Mouse (Mus musculus): ENCODE measurements at regions not wholly inside any gene's neighbourhood (a gene's known extent, or its start where the extent isn't known, plus 50 kb on each side); places are given as distances from the start of the nearest gene placed in this dataset.
"Not testable (repeated sequence)": the region's sequence is repeated elsewhere in the genome, so short reads cannot be mapped to it uniquely, and the experiment has no call there.

DNA sequence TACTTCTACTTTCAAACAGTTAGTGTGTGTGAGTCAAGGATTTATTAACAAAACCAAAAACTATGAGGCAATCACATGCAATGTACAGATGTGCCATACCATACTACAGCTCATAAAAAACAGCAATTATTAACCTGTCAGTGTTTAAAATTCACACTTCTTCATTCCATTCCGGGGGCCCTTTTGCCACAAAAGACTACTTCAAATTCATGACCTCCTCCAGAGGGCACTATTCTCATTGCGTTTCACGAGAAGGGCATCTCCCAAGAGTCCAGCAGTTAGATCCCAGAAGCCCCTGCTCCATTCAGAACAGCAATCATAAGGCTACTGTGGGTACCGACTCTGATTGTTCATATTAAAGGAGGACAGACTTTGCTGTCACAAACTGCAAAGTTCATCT lies 118.0 kb upstream of the Nebl start:
- no peaks in the 10 kb centered on the region for H3K79me2 ChIP-seq (ENCODE audit: control insufficient read depth, insufficient read depth, low read length)
- no peak overlapping the region for H3K9ac ChIP-seq (ENCODE audit: low read depth, low read length)
- no peak overlapping the region for H3K4me3 ChIP-seq (ENCODE audit: insufficient read depth, low read depth, low read length)
- no peak overlapping the region for H3K27ac ChIP-seq (replicated peaks; ENCODE audit: insufficient read depth, low read depth, low read length)
- H3K27me3 ChIP-seq (ENCODE audit: control insufficient read depth, insufficient read depth, low read length) = no peaks in the 10 kb centered on the region; the same call in 1 of the 2 replicates
- H3K36me3 ChIP-seq (ENCODE audit: control insufficient read depth, insufficient read depth, low read length) = no peaks in the 10 kb centered on the region
- WGBS = 38% methylated on average over 4 of the region's 4 CpGs
- TF ChIP-seq POLR2A (IDR thresholded peaks at IDR 0.05; ENCODE audit: extremely low read depth, insufficient read depth, low read length) = no peak
- no peak for TF ChIP-seq CTCF (IDR thresholded peaks at IDR 0.05; ENCODE audit: low read depth, low read length)
- DNase-seq (ENCODE audit: extremely low read depth, low read depth, low spot score) = no peak
- no peaks in the 10 kb centered on the region for H3K4me1 ChIP-seq (ENCODE audit: control insufficient read depth, insufficient read depth, low read length)

DNA sequence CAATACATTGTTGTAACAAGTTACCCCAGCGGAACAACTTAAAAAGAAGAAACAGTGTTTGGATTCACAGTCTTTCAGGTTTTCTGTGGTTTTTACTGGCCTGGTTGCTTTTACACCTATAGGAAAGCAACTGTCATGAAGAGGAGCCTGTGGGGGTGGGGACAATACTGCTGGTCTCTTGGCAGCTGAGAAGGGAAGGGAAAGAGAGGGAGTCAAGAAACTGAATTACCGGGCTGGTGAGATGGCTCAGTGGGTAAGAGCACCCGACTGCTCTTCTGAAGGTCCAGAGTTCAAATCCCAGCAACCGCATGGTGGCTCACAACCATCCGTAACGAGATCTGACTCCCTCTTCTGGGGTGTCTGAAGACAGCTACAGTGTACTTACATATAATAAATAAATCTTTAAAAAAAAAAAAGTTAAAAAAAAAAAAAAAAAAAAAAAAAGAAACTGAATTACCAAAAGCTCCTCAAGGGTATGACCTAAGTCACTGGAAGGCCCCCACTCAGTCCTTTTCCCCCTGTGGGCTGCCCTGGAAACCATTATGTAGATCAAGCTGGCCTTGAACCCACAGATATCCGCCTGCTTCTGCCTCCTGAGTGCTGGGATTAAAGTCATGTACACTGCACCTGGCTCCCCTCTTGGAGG lies 114.3 kb upstream of the Nebl start:
- DNase-seq (ENCODE audit: extremely low read depth, low read depth, low spot score); H3K4me1 ChIP-seq (ENCODE audit: control insufficient read depth, insufficient read depth, low read length); H3K36me3 ChIP-seq (ENCODE audit: control insufficient read depth, insufficient read depth, low read length); H3K27ac ChIP-seq (replicated peaks; ENCODE audit: insufficient read depth, low read depth, low read length); H3K9ac ChIP-seq (ENCODE audit: low read depth, low read length); H3K27me3 ChIP-seq (ENCODE audit: control insufficient read depth, insufficient read depth, low read length); H3K4me3 ChIP-seq (ENCODE audit: insufficient read depth, low read depth, low read length); H3K79me2 ChIP-seq (ENCODE audit: control insufficient read depth, insufficient read depth, low read length): not testable (repeated sequence)
- WGBS = 94% methylated on average over 7 of the region's 7 CpGs

DNA sequence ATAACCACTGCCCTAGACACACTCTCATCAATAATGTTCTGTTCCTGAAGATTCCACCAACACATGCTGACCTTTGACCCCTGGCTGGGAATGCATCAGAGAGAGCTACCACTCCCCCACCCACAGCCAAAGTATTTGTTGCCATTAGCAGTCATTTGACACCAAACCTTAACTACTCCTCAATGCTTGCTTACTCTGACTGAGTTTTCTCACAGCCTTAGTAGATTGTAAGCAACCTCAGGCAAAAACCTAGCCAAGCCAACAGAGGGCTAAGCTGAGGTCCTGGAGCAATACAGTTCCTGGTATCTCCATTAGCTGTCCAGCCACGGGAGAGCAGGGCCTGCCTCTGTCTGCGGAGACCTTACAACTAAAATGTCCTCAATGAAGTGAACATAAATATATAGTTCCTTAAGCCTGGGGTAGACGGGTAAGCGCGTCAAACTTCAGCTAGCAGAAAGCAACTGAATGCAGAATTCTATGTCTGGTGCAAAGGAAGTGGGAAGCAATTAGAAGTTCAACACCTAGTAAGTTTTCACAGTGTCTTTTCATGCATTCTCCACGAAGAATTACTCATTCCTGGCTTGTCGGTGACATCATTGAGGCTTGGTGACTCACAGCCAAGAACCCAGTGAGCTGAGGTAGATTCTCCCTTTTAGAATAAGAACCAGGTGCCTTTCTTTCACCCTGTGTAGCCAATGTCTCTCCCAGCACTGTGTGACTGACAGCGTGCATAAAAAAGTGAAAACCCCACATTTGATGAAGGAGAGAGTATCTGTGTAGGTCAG lies 113.6 kb upstream of the Nebl start:
- no peaks in the 10 kb centered on the region; the same call in 1 of the 2 replicates for H3K27me3 ChIP-seq (ENCODE audit: control insufficient read depth, insufficient read depth, low read length)
- TF ChIP-seq POLR2A (IDR thresholded peaks at IDR 0.05; ENCODE audit: extremely low read depth, insufficient read depth, low read length) (no peak), CTCF (IDR thresholded peaks at IDR 0.05; ENCODE audit: low read depth, low read length) (no peak)
- H3K36me3 ChIP-seq (ENCODE audit: control insufficient read depth, insufficient read depth, low read length) = no peaks in the 10 kb centered on the region
- no peak for DNase-seq (ENCODE audit: extremely low read depth, low read depth, low spot score)
- no peak overlapping the region for H3K4me3 ChIP-seq (ENCODE audit: insufficient read depth, low read depth, low read length)
- WGBS = 85% methylated on average over 8 of the region's 8 CpGs
- no peak overlapping the region for H3K27ac ChIP-seq (replicated peaks; ENCODE audit: insufficient read depth, low read depth, low read length)
- H3K9ac ChIP-seq (ENCODE audit: low read depth, low read length) = no peak overlapping the region
- H3K4me1 ChIP-seq (ENCODE audit: control insufficient read depth, insufficient read depth, low read length) = no peaks in the 10 kb centered on the region
- H3K79me2 ChIP-seq (ENCODE audit: control insufficient read depth, insufficient read depth, low read length) = no peaks in the 10 kb centered on the region

DNA sequence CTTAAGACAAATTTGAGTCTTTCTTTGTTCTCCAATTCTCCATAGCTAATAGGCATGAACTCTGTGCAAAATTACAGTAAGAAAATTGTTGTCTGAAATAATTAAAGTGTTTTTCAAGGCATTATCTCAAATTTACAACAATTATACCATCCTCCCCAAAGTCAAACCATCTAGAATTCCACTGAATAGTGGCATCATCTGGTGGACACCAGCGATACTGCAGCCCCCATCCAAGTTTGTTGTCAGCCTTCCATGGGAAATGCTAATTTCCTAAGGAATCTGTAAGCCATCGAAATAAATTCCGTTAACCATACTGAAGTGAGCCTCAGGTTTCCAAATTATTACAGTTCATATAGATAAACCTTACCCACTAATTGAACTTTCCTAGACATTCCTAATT lies 110.7 kb upstream of the Nebl start:
- DNase-seq (ENCODE audit: extremely low read depth, low read depth, low spot score) = peak; percentile 5
- Histone ChIP-seq H3K79me2 (ENCODE audit: control insufficient read depth, insufficient read depth, low read length) (no peaks in the 10 kb centered on the region), H3K27me3 (ENCODE audit: control insufficient read depth, insufficient read depth, low read length) (no peaks in the 10 kb centered on the region), H3K9ac (ENCODE audit: low read depth, low read length) (no peak overlapping the region), H3K4me3 (ENCODE audit: insufficient read depth, low read depth, low read length) (no peak overlapping the region), H3K4me1 (ENCODE audit: control insufficient read depth, insufficient read depth, low read length) (no peaks in the 10 kb centered on the region), H3K36me3 (ENCODE audit: control insufficient read depth, insufficient read depth, low read length) (no peaks in the 10 kb centered on the region), H3K27ac (replicated peaks; ENCODE audit: insufficient read depth, low read depth, low read length) (no peak overlapping the region)
- 58% methylated on average over 3 of the region's 3 CpGs for WGBS
- no peak for TF ChIP-seq POLR2A (IDR thresholded peaks at IDR 0.05; ENCODE audit: extremely low read depth, insufficient read depth, low read length)
- peak; percentile 43; the same call in 1 of the 2 replicates for TF ChIP-seq CTCF (IDR thresholded peaks at IDR 0.05; ENCODE audit: low read depth, low read length)

DNA sequence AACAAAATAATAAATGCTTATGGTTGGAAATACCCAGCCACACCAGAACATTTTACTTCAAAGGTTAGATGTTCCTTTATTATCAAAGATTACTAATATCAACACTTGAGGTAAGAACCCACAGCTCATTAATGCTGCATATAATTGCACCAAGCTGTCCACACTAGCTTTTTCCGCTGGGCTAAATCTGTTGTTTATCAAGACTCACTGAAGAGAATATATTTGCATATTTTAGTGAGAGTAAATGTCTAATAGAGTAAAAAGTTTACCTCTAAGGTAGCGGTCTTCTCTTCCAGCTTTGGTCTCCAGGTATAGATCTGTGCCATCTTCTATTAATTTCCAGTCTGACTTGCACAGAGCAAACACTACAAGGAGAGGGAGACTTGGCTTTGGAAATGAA lies 110.3 kb upstream of the Nebl start:
- TF ChIP-seq POLR2A (IDR thresholded peaks at IDR 0.05; ENCODE audit: extremely low read depth, insufficient read depth, low read length) (no peak), CTCF (IDR thresholded peaks at IDR 0.05; ENCODE audit: low read depth, low read length) (no peak)
- WGBS = 87% methylated on average over 2 of the region's 2 CpGs
- Histone ChIP-seq H3K36me3 (ENCODE audit: control insufficient read depth, insufficient read depth, low read length) (no peaks in the 10 kb centered on the region), H3K4me1 (ENCODE audit: control insufficient read depth, insufficient read depth, low read length) (no peaks in the 10 kb centered on the region), H3K79me2 (ENCODE audit: control insufficient read depth, insufficient read depth, low read length) (no peaks in the 10 kb centered on the region), H3K27ac (replicated peaks; ENCODE audit: insufficient read depth, low read depth, low read length) (no peak overlapping the region), H3K9ac (ENCODE audit: low read depth, low read length) (no peak overlapping the region), H3K4me3 (ENCODE audit: insufficient read depth, low read depth, low read length) (no peak overlapping the region), H3K27me3 (ENCODE audit: control insufficient read depth, insufficient read depth, low read length) (no peaks in the 10 kb centered on the region)
- no peak for DNase-seq (ENCODE audit: extremely low read depth, low read depth, low spot score)

DNA sequence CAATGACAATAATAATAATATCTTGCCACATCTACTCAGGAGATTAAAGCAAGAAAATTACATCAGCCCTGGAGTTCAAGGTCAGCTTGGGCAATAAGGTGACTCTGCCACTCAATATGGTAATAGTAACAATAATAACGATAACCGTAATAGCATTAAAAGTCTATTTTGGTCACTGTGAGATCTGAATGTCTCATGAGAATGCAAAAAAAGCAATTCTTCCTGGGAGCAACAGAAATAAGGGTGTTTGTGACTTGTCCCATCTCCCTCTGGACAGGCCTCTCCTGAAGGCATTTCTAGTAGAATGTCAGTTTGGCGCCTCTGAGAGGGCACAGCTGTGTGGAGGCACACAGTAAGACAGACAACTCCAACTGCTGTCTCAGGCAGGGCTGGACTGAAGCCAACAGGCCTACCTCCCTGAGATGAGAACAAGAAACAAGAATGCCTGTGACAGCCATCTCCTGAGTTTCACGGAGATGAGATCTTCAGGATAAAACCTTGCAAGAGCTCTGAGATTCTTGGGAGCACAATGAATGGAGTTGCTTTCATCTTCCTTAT lies 109.8 kb upstream of the Nebl start:
- 91% methylated on average over 4 of the region's 4 CpGs for WGBS
- H3K36me3 ChIP-seq (ENCODE audit: control insufficient read depth, insufficient read depth, low read length) = no peaks in the 10 kb centered on the region
- no peak for DNase-seq (ENCODE audit: extremely low read depth, low read depth, low spot score)
- no peaks in the 10 kb centered on the region for H3K79me2 ChIP-seq (ENCODE audit: control insufficient read depth, insufficient read depth, low read length)
- no peak overlapping the region for H3K27ac ChIP-seq (replicated peaks; ENCODE audit: insufficient read depth, low read depth, low read length)
- no peak overlapping the region for H3K4me3 ChIP-seq (ENCODE audit: insufficient read depth, low read depth, low read length)
- no peaks in the 10 kb centered on the region for H3K4me1 ChIP-seq (ENCODE audit: control insufficient read depth, insufficient read depth, low read length)
- no peaks in the 10 kb centered on the region for H3K27me3 ChIP-seq (ENCODE audit: control insufficient read depth, insufficient read depth, low read length)
- no peak for TF ChIP-seq CTCF (IDR thresholded peaks at IDR 0.05; ENCODE audit: low read depth, low read length)
- TF ChIP-seq POLR2A (IDR thresholded peaks at IDR 0.05; ENCODE audit: extremely low read depth, insufficient read depth, low read length) = no peak
- H3K9ac ChIP-seq (ENCODE audit: low read depth, low read length) = no peak overlapping the region
